Mouse (Mus musculus): ENCODE measurements around the gene Asmt. TPM values are rescaled to one million over a fixed set of nuclear protein-coding genes. Genes with fewer than 3 reads are reported as not detected.
A peak's percentile ranks its signal among the peaks of the same experiment; 100 is the strongest.

The Asmt gene
- total and polyA plus RNA-seq, 3 experiments: not detected

DNA sequence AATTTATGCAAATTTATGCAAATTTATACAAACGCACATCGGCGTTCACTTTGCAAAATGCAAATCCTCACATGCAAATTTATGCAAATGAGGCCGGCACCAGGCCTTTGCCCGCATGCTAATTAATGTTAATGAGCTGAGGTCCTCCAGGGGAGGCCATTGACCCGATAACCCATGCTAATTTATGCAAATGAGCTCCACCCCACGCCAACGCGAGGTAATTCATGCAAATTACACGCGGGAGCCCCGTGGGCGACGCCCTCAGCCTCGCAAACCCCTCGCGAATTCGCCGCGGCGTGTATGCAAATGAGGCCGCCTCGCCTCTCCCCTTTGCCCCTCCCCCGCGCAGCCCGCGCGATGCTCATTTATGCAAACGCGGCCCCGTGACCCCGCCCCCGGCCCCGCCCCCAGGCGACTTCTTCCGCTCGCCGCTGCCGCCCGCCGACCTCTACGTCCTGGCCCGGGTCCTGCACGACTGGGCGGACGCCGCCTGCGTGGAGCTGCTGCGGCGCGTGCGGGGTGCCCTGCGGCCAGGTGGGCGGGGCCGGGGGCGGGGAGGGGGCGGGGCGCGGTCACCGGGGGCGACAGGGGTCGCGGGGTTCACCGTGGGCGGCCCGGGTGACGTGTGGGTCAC is 4.3 kb downstream of the Asmt start:
- Histone ChIP-seq H3K4me1 (ENCODE audit: control insufficient read depth in 1 of 2, insufficient read depth in 2 of 2) (no peaks in the 10 kb centered on the region), H3K9ac (ENCODE audit: insufficient read depth, low read depth) (no peak overlapping the region), H3K36me3 (replicated peaks in 1 of 2; ENCODE audit: control insufficient read depth in 1 of 2, insufficient read depth in 1 of 2, low read length in 1 of 2) (peaks cover 3 to 4% of the 10 kb centered on the region in 2 experiments), H3K79me2 (replicated peaks; ENCODE audit: control insufficient read depth, extremely low read depth, insufficient read depth, poor library complexity, severe bottlenecking) (no peaks in the 10 kb centered on the region), H3K9me3 (replicated peaks; ENCODE audit: low read length) (peaks cover 45% of the 10 kb centered on the region), H3K4me3 (replicated peaks in 1 of 3; ENCODE audit: low read depth in 2 of 3, low read length in 2 of 3, poor library complexity in 1 of 3) (no peak overlapping the region), H3K27me3 (replicated peaks) (no peaks in the 10 kb centered on the region), H3K4me2 (ENCODE audit: insufficient read depth, low read depth, poor library complexity, severe bottlenecking) (no peak overlapping the region), H3K27ac (ENCODE audit: insufficient read depth, low read depth) (no peak overlapping the region)
- no peak for DNase-seq (ENCODE audit: extremely low read depth)
- no peak for TF ChIP-seq NRF1 (IDR thresholded peaks at IDR 0.05; ENCODE audit: low read depth, low read length)
- TF ChIP-seq ZKSCAN1 (IDR thresholded peaks at IDR 0.05; ENCODE audit: borderline replicate concordance, low read depth, low read length): no peak
- TF ChIP-seq SMC3 (IDR thresholded peaks at IDR 0.05; ENCODE audit: low read depth, low read length): no peak
- TF ChIP-seq RCOR1 (conservative IDR thresholded peaks at IDR 0.05; ENCODE audit: low read depth, low read length): no peak
- TF ChIP-seq MXI1 (IDR thresholded peaks at IDR 0.05; ENCODE audit: low read depth, low read length): no peak
- TF ChIP-seq EP300 (IDR thresholded peaks at IDR 0.05; ENCODE audit: low read length): no peak
- no peak for TF ChIP-seq MYC (IDR thresholded peaks at IDR 0.05; ENCODE audit: low read depth, low read length)
- TF ChIP-seq CHD2 (IDR thresholded peaks at IDR 0.05; ENCODE audit: low read length): no peak
- no peak for TF ChIP-seq MAX (IDR thresholded peaks at IDR 0.05; ENCODE audit: low read length)
- no peak for TF ChIP-seq KAT2A (IDR thresholded peaks at IDR 0.05; ENCODE audit: insufficient replicate concordance, low read length)
- no peak for TF ChIP-seq IRF4 (IDR thresholded peaks at IDR 0.05; ENCODE audit: low read depth, low read length)
- no peak for TF ChIP-seq USF1 (IDR thresholded peaks at IDR 0.05; ENCODE audit: low read depth, low read length)
- TF ChIP-seq MEF2A (IDR thresholded peaks at IDR 0.05; ENCODE audit: borderline replicate concordance, low read depth, low read length): no peak
- dilution Hi-C loops (cut with MboI; ENCODE audit: extremely low pct_ligation_motif_present, extremely low pct_unique_long_range_greater_than_20kb, low sequenced_read_pairs): no loop called here
- in situ Hi-C loops (cut with MboI; ENCODE audit: low pct_ligation_motif_present, low pct_unique_long_range_greater_than_20kb, low sequenced_read_pairs): no loop called here

- dilution Hi-C loops (cut with MboI; ENCODE audit: extremely low pct_ligation_motif_present, extremely low pct_unique_long_range_greater_than_20kb, low sequenced_read_pairs): no loop called here
- H3K27ac ChIP-seq (ENCODE audit: insufficient read depth, low read depth): no peak overlapping the region
- no peak overlapping the region for H3K4me2 ChIP-seq (ENCODE audit: insufficient read depth, low read depth, poor library complexity, severe bottlenecking)
- H3K27me3 ChIP-seq (replicated peaks): no peaks in the 10 kb centered on the region
- H3K36me3 ChIP-seq (replicated peaks in 1 of 2; ENCODE audit: control insufficient read depth in 1 of 2, insufficient read depth in 1 of 2, low read length in 1 of 2): peaks cover 3 to 4% of the 10 kb centered on the region in 2 experiments
- no peaks in the 10 kb centered on the region for H3K4me1 ChIP-seq (ENCODE audit: control insufficient read depth in 1 of 2, insufficient read depth in 2 of 2)
- no peaks in the 10 kb centered on the region for H3K79me2 ChIP-seq (replicated peaks; ENCODE audit: control insufficient read depth, extremely low read depth, insufficient read depth, poor library complexity, severe bottlenecking)
- H3K9ac ChIP-seq (ENCODE audit: insufficient read depth, low read depth): no peak overlapping the region
- peaks cover 45% of the 10 kb centered on the region for H3K9me3 ChIP-seq (replicated peaks; ENCODE audit: low read length)
- DNase-seq (ENCODE audit: extremely low read depth): no peak
- H3K4me3 ChIP-seq (replicated peaks in 1 of 3; ENCODE audit: low read depth in 2 of 3, low read length in 2 of 3, poor library complexity in 1 of 3): peak overlapping the region in 1 of 3 experiments; percentile 19
- in situ Hi-C loops (cut with MboI; ENCODE audit: low pct_ligation_motif_present, low pct_unique_long_range_greater_than_20kb, low sequenced_read_pairs): no loop called here
- TF ChIP-seq ETS1 (conservative IDR thresholded peaks at IDR 0.05; ENCODE audit: low read depth, low read length): no peak
- no peak for TF ChIP-seq TBP (conservative IDR thresholded peaks at IDR 0.05; ENCODE audit: low read depth, low read length)
- no peak for TF ChIP-seq E2F4 (IDR thresholded peaks at IDR 0.05; ENCODE audit: insufficient replicate concordance, low read depth, low read length)
- no peak for TF ChIP-seq MAFK (IDR thresholded peaks at IDR 0.05; ENCODE audit: insufficient replicate concordance, low read length)
- no peak for TF ChIP-seq USF1 (IDR thresholded peaks at IDR 0.05; ENCODE audit: low read depth, low read length)
- no peak for TF ChIP-seq SIN3A (IDR thresholded peaks at IDR 0.05; ENCODE audit: low read length)
- no peak for TF ChIP-seq CTCF (conservative IDR thresholded peaks at IDR 0.05 in 1 of 2, IDR thresholded peaks at IDR 0.05 in 1 of 2; ENCODE audit: low read depth in 2 of 2, low read length in 2 of 2)
- no peak for TF ChIP-seq MAX (IDR thresholded peaks at IDR 0.05; ENCODE audit: low read length)
- no peak for TF ChIP-seq KAT2A (IDR thresholded peaks at IDR 0.05; ENCODE audit: insufficient replicate concordance, low read length)
- TF ChIP-seq MYC (IDR thresholded peaks at IDR 0.05; ENCODE audit: low read depth, low read length): no peak
Measured at GRCm38 (mm10) chrX:170677266-170677665, 4.8 kb downstream of the Asmt start.
